Mouse (Mus musculus): ENCODE results near the gene Celsr3. TPM values are rescaled to one million over a fixed set of nuclear protein-coding genes. Genes with fewer than 3 reads are reported as not detected.

Gene Celsr3
- polyA plus RNA-seq (2017; shearing (Covaris generic)): not detected

DNA sequence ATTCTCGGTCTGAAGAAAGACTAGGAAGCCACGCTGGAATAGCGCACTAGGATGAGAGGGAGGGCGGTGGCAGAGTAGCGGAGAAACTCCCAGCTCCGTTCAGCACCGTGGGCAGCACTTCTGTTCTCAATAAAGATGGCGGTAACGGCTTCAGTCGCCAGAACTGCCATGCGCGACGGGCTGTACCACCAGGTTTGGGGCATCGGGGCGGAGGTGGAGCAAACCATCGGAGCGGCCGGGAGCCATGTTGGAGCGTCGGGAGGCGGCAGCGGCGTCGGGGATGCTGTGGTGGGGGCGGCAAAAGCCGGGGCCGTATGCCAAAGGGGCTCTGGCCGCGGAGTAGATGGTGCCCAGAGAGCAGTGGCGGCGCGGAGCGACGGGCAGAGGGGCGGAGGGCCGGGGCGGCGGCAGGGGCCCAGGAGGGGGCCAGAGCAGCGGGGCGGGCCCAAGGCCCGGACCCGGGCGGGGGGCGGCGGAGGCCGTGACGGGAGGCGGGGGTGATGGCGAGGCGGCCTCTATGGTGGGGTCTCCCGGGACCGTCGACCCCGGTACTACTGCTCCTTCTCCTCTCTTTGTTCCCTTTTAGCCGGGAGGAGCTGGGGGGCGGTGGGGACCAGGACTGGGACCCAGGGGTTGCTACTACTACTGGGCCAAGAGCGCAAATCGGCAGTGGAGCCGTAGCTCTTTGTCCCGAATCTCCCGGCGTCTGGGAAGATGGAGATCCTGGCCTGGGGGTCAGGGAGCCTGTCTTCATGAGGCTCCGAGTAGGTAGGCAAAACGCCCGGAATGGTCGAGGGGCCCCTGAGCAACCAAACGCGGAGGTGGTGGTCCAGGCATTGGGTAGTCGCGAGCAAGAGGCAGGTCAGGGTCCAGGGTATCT, at the start of gene Celsr3:
Gene Celsr3 (plus strand): TSS at position 501 of the 880 bp plus-strand sequence.
- ATAC-seq: no peak

DNA sequence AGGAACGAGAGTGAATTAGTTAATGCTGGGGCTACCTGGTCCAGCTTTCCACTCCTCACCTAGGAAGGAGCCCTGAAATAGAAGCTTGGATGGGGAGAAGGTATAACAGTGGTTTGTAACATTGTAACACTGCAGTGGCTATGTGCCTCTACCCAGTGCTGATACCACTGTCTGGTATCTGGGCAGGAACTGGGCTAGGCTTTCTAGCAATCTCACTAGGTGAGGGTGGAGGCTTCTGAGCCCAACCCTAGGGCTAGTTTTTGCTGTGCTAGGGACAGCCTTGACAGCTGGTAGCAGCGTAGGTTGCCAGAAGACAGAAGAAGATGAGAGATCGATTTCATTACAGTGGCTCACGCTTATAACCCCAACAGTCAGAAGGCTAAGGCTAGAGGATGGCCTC, 49.5 kb upstream of the Celsr3 start:
- no peak for ATAC-seq

DNA sequence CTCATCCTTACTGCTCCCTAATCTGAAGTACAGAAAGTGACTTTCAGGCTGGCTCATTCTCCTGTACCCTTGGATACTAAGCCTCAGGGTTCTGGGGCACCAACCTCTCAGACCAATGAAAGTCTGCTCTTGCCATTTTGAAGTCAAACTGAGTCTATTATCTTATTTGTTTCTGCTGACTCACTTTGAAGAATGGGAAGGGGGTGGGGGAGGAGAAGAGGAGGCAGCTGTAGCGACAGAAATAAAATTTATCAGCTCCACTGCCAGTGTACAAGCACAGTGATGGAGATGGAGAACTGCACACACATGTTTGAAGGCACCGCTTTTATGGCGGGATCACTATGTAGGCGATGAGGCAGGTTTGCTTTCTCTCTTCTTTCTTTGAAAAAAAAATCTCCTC, 48.8 kb upstream of the Celsr3 start:
- no peak for ATAC-seq

DNA sequence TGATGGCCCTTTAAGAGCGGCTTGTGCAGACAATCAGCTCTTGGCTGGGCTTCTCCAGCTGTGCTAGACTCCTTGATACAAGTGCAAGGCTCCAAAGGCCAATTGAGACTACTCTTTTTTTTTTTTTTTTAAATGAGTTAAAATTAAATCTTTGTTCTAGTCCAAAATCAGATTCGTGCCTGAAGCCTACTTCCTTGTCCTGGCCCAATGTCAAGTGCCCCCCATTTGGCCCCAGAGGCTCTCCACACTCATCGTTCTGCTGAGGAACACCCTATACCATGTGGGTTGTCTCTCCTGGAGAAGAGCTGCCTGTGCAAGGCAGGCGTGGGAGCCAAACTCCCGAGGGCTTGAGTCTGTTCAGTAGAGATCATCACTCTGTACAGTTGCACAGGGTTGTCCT, 45.2 kb upstream of the Celsr3 start:
- ATAC-seq: no peak

DNA sequence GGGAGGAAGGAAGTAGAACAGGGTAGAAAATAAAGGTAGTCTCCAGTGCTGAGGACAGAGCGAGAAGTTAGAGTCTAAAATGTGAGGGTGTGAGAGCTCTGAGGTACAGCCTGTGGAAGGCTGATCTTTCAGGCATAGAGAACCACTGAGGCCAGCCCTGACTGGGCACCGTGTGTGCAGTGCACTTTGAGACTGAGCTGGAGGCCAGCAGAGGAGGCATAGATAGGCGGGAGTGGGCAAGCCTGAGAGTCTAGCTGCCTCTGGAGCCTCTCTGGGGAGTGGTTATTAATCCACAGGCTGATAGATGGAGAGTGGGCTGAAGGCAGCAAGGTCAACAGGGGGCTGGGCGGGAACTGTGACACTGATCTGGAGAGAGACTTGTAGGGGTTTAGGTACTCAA, 44.2 kb upstream of the Celsr3 start:
- no peak for ATAC-seq

DNA sequence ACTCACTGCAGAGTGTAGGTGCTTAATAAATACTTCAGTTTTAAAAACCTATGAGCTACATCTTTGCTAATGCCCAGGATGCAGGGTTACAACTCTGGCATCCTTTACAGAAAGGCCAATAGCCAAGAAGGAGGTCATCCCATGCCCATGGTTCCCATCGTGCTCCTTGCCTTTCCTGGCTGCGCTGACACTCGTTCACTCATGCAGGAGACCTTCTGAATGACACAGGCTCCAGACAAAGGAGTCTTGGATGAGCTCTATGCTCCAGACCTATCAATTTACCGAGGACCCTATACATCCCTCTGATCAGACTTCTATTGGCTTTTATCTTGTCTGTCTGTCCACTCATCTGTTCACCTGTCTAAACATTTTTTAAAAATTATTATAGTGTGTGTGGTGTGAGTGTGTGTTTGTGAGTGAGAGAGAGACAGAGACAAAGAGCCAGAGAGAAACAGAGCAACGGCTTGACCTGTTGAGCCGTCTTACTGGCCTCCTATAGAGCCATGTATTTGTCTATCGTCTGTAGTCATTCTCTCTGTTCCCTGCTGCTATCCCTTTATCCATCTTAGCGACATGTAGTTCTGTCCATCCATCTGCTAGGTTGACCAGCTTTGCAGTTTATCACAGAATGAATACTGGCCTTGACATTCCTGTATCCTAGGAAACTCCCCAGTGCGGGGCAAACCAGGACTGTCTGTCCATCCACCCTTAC, 43.1 kb upstream of the Celsr3 start:
- no peak for ATAC-seq

DNA sequence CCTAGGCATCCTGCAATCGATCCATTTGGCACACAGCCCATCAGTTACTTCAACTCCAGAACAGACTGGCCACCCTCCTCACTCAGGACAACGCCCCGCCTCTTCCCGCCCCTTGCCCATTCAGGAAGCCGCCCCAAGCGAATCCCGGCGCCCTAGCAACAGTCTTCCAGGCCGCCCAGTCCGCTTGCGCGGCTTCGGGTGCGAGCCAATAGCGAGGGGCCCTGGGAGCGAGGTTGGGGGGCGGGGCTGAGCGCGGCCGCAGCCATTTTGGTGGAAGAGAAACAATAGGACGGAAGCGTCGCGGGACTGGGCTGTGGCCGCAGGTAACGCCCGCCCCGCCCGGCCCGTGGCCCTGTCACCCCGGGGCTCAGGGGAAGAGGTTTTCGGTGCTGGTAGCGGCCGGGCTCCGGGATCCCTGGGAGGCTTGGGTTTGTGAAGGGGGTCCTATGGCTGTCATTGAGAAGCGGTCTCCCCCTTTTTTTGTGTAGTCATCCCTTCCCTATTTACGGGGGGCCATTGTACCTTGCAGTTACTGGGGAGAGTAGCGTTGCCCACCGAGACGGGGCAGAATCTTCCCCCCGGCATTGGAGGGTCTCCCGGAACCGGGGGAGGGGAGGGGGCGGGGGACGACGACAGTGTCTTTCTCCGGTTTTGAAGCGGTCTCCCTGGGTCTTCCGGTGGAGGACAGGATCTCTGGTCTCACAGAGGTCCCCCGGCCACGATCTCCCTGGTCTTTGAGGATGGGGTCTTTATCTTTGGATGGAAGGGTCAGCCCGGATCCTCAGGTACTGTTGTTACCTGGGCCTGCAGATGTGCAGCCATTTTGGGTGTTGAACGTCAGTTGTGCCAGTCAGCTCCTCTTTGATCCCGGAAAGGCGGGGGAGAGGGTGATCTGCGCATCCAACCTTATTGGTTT, 42.3 kb upstream of the Celsr3 start, which contains the start of gene Ip6k2:
Gene Ip6k2 (plus strand): TSS at position 249 of the 916 bp plus-strand sequence.
- peak; percentile 91 for ATAC-seq

DNA sequence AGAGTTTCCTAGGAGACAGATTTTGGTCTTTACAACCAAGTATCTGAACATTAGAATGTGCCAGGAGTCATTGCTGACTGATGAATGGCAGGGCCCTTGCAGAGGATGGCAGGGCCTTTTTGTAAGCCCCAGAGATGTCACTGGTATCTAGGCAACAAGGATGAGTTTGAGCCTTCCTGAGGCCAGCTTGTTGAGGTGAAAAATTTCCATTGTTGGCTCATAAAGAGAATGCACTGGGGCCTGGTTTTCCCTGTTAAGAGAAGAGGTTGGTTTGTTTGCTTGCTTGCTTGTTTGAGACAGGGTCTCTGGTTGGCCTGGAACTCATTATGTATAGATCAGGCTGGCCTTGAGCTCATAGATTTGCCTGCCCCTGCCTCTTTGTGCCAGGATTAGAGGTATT, 40.7 kb upstream of the Celsr3 start:
- no peak for ATAC-seq

DNA sequence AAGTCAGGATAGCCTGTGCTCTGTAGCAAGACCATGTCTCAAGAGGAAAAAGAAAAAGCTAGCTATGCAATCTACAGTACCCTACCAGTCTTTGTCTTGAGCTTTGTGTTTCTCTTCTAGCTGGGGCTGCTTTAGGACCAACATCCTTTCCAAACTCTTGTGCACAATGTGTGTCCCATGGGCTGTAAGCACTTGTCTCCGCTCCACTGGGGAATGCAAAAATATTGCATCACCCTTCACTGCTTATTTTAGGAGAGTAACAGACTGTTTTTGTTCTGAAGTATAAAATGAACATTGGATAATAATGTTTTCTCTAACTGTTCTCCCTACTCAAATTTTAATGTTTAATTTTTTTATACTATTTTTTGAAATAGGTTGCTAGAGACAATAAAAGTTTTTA, 39.6 kb upstream of the Celsr3 start:
- ATAC-seq: no peak

DNA sequence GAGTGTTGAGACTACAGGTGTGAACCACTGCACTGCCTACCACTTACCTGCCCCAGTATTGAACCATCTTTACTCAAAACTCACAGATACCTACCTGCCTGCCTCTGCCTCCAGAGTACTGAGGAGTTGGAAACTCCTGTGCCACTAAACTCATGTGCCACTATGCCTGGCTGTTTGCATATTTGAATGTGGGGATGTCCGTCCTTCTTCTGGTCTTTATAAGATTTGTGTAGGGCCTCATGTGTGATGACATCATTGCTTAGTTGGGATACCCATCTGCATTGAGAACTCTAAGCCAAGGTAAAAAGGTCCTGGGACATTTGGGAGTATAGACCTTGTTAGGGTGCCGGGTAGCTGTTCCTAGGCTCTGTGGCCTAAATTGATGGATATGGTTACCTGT, 39.0 kb upstream of the Celsr3 start:
- ATAC-seq: no peak

DNA sequence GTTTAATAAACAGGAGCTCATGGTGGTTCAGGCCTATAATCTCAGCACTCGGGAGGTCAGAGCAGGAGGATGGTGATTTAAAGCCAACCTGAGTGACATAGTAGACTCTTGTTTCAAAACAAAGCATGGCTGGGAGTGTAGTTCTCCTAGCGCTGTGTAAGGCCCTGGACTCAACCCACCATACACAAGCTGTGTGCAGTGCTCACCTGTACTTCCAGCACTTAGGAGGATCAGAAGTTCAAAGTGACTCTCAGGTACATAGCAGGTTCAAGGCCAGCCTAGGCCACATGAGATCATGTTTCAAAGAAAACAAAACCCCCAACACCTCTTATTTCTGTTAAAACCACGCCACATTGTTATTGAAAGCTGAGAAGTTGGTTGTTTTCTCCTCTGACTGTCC, 37.4 kb upstream of the Celsr3 start:
- no peak for ATAC-seq

DNA sequence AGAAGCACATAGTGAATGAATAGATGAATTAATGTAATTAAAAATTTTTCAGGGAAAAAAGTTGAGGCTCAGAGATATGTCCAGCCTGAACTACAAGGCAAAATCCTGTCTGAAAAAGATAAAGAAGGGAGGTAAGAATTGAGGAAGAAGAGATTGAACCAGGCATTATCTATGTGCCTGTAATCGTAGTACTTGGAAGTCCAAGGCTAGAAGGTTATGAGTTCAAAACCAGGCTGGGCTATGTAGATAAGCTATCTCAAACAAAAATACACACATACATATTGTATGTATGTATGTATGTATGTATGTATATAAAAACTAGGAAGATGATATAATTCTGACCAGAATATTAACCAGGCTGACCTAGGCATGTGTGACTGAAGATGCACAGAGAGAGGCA, 33.8 kb upstream of the Celsr3 start:
- ATAC-seq: no peak

DNA sequence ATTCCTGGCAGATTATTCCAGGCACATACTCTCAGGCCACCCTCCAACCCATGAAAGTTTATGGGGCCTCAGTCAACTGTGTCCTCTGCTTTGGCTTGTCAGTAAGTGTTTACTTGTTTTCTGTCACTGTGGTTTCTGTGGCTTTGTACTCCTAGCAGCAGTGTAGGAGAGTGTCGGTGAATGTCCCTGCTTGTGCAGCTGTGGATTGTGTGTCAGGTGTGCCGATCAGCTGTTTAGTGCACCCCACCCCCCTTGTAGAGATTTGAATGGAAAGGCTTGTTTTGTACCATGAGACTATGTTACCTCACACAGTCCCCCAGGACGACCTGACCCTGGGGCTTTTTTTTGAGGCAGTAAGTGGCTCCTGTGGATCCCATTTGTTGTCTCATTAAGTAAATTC, 33.4 kb upstream of the Celsr3 start:
- peak; percentile 66 for ATAC-seq

DNA sequence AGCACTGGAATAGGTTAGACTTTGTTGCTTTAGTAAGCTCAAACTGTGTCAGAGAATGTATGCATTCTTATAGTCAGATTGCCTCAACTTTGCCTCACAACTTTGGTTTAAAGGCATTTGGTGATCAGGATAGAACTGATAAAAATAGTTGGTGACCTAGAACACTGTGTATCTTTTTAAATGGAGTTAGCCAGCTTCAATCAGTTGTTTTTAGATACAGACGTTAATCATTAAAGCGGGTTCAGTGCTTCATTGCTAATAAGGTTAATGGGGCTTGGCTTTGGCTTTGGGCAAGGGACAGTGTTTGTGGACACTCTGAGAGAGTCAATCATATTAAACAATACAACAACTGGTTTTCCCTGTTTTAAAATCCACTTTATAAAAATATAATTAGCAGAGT, 30.8 kb upstream of the Celsr3 start:
- ATAC-seq: no peak

DNA sequence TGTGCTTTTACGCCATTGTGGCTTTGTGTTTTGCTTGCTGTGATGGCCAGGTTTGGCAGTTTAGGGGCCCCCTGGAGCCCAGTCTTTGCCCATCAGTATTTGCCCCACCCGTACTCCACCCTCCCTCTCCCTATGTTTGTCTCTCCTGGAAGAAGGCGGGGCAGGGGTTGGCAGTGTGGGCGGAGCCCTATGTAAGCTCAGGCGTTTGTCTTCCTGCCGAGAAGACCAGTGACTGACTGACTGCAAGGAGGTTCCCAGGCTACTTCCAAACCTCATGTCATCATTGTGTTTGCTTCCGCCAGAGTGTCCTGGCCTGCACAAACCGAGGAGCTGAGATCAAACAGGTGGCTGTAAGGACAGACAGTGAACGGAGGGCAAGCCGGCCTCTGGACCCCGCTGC, 30.4 kb upstream of the Celsr3 start:
- ATAC-seq: no peak

DNA sequence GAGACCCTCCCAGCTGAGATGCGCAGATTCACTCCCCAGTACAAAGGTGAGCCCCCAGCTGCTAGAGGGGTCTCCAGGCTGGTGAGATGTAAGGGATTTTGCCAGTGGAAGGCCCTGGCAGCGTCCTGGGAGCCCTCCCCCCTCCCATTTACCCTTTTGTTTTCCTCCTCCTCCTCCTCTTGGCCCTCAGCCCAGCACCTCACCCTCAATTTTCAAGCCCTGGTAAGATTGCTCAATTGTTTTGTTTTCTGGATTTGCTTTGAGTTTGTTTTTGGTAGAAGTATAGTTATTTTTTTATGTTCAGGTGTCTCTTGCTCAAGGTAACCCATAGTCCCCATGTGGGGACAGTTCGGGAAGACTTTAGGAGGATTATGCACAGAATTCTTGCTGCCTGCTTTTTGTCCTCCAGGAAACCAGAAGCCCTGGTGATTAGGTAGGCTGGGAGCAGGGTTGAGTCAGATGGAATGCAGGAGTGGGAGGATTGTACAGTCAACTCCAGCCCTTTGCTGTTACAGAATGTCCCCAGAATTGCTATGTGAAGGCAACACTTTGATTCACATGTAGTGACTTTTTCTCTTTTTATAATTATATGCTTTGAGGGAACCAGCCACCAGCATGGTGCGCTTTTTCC, 29.7 kb upstream of the Celsr3 start:
- no peak for ATAC-seq

DNA sequence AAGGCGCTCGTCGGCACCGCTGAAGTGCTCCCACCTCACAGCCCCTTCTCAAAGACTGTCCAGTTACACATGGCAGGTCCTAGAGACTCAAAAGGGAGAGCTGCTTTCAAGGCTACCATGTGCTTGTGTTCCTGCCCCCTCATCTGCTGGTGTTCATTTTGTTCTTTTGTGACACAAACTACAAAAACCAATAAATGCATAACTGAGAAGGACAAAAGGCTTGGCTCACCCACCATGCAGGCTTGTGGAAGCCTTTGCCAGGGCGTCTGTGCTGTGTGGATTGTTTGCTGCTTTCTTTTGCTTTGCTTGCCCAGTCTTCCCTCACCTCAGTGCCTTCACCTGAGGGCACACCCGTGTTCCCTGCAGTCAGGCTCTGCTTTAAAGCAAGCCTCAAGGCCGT, 28.6 kb upstream of the Celsr3 start:
- ATAC-seq: no peak

DNA sequence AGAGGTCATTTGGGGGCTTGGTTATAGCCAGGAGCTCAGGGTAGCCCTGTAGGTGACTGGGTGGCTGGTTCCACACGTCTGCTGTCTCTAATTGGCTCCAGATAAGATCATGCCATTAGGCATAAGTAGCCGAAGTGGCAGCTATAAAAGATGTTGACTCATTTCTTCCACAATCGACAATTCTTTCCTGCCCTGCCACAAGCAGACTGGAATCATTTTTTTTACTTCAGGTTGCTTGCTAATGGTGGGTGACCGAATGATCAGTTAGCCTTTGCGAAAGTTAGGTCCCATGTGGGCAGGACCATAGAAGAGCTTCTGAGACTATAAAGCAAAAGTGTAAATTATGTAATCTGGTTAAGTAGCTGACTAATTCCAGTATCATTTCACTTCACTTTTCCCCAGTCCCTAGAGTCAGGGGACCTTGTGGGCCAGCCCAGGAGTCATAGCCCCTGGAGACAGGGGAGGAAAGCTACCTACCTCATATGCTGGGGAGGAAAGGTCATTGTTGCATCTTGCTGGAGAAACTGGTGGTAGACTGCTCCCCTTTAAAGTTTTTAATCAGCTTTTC, 27.5 kb upstream of the Celsr3 start:
- ATAC-seq: no peak

DNA sequence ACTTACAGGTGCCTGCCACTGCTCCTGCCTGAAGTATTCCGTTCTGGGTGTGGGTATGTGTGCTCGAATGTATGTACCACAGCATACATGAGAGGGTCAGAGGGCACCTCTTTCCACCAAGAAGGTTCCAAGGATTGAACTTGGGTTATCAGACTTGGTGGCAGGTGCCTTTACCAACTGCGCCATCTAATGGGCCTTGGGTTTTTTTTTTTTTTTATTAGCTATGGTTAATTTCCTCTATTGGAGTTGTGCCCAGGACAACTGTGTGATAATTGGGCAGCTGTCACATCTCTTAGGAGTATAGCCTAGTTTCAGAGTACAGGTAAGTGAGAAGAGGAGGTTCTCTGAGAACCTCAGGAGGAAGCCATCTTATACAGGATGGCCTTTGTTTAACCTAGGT, 26.6 kb upstream of the Celsr3 start:
- no peak for ATAC-seq

DNA sequence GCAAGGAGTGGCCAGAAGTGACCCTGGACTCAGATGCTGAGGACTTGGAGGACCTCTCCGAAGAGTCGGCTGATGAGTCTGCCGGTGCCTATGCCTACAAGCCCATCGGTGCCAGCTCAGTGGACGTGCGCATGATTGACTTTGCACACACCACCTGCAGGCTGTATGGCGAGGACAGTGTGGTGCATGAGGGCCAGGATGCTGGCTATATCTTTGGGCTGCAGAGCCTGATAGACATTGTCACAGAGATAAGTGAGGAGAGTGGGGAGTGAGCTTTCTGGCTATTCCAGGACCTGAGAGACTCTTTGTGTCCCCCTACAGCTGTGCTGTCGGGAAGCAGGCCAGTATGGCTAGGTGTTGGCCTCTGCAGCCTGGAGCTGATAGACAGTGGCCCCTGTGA, 20.4 kb upstream of the Celsr3 start:
- no peak for ATAC-seq

DNA sequence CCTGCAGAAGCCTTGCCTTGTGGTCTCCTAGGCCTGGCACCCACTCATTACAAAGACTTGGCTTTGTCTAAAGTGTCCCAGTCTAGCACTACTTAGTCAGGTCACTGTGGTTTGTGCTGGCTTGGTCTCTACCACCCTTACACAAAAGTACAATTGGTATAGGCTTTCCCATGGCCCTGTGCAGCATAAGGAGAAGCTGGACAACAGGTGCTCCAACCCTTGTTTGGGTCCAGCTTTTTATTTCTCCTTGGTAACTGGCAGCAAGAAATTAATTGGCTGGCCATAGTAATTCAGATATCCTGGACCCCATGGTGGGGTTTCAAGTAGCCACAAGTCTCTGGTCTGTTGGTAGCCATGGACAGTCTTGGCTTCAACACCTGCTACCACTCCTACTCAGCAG, 19.7 kb upstream of the Celsr3 start:
- no peak for ATAC-seq

DNA sequence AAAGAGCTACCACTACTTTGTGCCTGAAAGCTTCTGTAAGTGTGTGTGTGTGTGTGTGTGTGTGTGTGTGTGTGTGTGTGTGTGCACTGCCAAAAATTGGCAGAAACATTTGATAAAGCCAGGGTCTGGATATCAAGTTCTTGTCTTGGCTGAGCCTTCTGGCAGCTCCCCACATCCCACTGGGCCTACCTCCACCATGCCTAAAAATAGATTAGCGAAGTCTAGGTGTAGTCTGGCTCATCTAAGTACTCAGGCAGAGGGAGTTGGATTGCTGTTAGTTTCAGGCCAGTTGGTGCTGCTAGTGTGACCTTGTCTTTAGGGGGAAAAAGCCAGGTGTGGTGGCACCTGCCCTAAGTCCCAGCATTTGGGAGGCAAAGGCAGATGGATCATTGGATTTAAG, 19.3 kb upstream of the Celsr3 start:
- no peak for ATAC-seq

All from activated CD4-positive, CD25-positive, alpha-beta regulatory T cell, adult 4 months (primary cell).